16 mouse cellular contexts compared by ENCODE assay signal in the genomic region with DNA sequence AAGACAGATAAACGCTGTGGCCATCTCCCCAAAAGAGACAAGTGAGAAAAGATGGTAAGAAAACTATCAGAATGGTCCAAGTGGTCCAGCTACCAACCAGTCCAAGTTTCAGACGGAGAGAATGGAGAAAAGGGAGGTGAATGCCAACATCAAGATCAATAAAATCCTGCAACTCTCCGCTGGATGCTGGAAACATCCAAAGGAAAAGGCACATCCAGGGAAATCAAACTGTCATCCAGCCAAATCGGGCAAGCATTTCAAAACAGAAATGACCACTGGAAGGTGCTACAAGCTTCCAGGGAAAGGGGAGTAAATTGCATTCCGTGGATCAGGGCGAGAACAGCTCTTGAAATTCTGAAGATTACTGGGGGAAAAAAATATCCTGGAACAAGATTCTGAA.
"Had no signal": no experiment of that assay in that cellular context is flagged by ENCODE, and none has a peak within 500 bp of the region (broad histone marks: within the 10 kb centered on the region; RNA-seq: fewer than 3 reads in every experiment).

No protein-coding gene starts in this region.

- H3K4me3 ChIP-seq: neural tube, embryonic 13.5 days; neural tube, embryonic 15.5 days; stomach, embryonic 15.5 days had no signal

- H3K27ac ChIP-seq: neural tube, embryonic 13.5 days; neural tube, embryonic 15.5 days; stomach, embryonic 15.5 days; stomach, postnatal 0 days had no signal

- DNase-seq: retina, postnatal 1 day; right cerebral cortex, adult 18-20 months; right cerebral cortex, postnatal 14 days; right cerebral cortex, postnatal 25 days; right cerebral cortex, postnatal 4 days; spleen, adult 18-20 months; thymus, adult 18-20 months; thymus, adult 2 months; thymus, postnatal 14 days; thymus, postnatal 25 days; thymus, postnatal 36 days; thymus, postnatal 4 days had no signal

- H3K36me3 ChIP-seq: neural tube, embryonic 13.5 days; neural tube, embryonic 15.5 days; stomach, embryonic 15.5 days had no signal

- H3K4me2 ChIP-seq: neural tube, embryonic 13.5 days; neural tube, embryonic 15.5 days; stomach, embryonic 15.5 days had no signal

- H3K9me3 ChIP-seq: neural tube, embryonic 13.5 days; neural tube, embryonic 15.5 days; stomach, embryonic 15.5 days had no signal

- H3K27me3 ChIP-seq: neural tube, embryonic 13.5 days; neural tube, embryonic 15.5 days; stomach, embryonic 15.5 days had no signal

- H3K4me1 ChIP-seq: stomach, embryonic 15.5 days had no signal

- H3K9ac ChIP-seq: neural tube, embryonic 13.5 days; neural tube, embryonic 15.5 days; stomach, embryonic 15.5 days had no signal
